Mouse (Mus musculus) embryonic facial prominence, embryonic 10.5 days (tissue): Measurements from ENCODE around the gene Kcnmb4. TPM values are rescaled to one million over a fixed set of nuclear protein-coding genes. Genes with fewer than 3 reads are reported as not detected.
A peak's percentile ranks its signal among the peaks of the same experiment; 100 is the strongest.

Source experiments
- DNase-seq: peaks from one replicate; pipeline ENCODE4 v3.0.0-alpha.2; 2017; ENCODE audit warnings: low spot score
- H3K27ac ChIP-seq: fragments of 300-500 bp; sonication (generic); replicated peaks from 2 replicates; pipeline ENCODE4 v1.5.1; 2016; ENCODE audit warnings: mild to moderate bottlenecking
- H3K27me3 ChIP-seq: fragments of 300-500 bp; sonication (generic); replicated peaks from 2 replicates; pipeline ENCODE4 v1.6.1; 2016; ENCODE audit warnings: low read depth, mild to moderate bottlenecking; ENCODE audit not compliant: poor library complexity, severe bottlenecking
- H3K36me3 ChIP-seq: fragments of 300-500 bp; sonication (generic); replicated peaks from 2 replicates; pipeline ENCODE4 v1.6.1; 2016; ENCODE audit warnings: mild to moderate bottlenecking, moderate library complexity
- H3K4me1 ChIP-seq: fragments of 300-500 bp; sonication (generic); 2 replicates; pipeline ENCODE4 v1.6.1; 2016
- H3K4me3 ChIP-seq: fragments of 300-500 bp; sonication (generic); 2 replicates; pipeline ENCODE4 v1.5.1; 2016; ENCODE audit warnings: mild to moderate bottlenecking, moderate library complexity
- H3K9me3 ChIP-seq: fragments of 300-500 bp; sonication (generic); 2 replicates; pipeline ENCODE4 v1.6.1; 2016; ENCODE audit warnings: mild to moderate bottlenecking
- WGBS: fragments of 180-500 bp; shearing (Covaris S2); methylation state at CpG from one replicate; pipeline ENCODE4 v1.1.7; 2016; 5-methylcytosine and 5-hydroxymethylcytosine counted together
- polyA plus RNA-seq: library from polyadenylated mRNA; unstranded; fragments of >200 nt; fragmentation: Nextera tagmentation; extraction: Ambion mirVana; gene quantifications from 2 replicates; pipeline ENCODE4 v1.2.1, GENCODE M21; 2016

Kcnmb4 gene
- polyA plus RNA-seq, 1 experiment from 2014 or later = 10.6 TPM

GRCm38 (mm10) chr10:116447176-116447575, 26.5 kb downstream of the Kcnmb4 start:
- H3K4me3 ChIP-seq = no peak overlapping the region
- 77% methylated on average over 9 of the region's 9 CpGs for WGBS
- peak; percentile 11 for DNase-seq

DNA sequence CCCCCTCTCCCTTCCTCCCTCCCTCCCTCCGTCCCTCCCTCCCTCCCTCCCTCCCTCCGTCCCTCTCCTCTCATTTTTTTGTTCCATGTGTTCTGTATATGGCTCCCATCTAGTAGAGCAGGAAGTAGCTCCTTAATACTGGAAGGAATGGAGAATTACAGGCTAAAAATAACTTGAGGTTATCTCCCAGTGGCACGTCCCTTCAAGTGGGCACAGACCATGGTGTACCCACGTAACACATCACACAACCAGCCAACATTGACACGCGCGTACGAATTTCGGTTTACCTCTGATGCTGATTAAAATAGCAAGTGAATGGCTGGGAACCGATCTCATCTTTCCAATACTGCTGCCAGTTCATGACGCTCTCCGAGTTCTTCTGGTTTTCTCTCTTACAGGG, 27.6 kb downstream of the Kcnmb4 start:
- WGBS = 95% methylated on average over 11 of the region's 12 CpGs
- DNase-seq = no peak
- no peak overlapping the region for H3K4me3 ChIP-seq
- H3K27ac ChIP-seq = no peak overlapping the region
- H3K36me3 ChIP-seq = peaks cover 13% of the 10 kb centered on the region
- no peaks in the 10 kb centered on the region for H3K9me3 ChIP-seq
- H3K27me3 ChIP-seq = no peaks in the 10 kb centered on the region
- H3K4me1 ChIP-seq = 0 out of 2 replicates have a peak, but pooled peaks cover 3% of the 10 kb centered on the region

More at GRCm38 (mm10) chr10:116447176-116447575, 26.5 kb downstream of the Kcnmb4 start:
- Histone ChIP-seq H3K36me3 (peaks cover 13% of the 10 kb centered on the region), H3K4me1 (0 out of 2 replicates have a peak, but pooled peaks cover 3% of the 10 kb centered on the region), H3K9me3 (no peaks in the 10 kb centered on the region), H3K27ac (no peak overlapping the region), H3K27me3 (no peaks in the 10 kb centered on the region)

- Histone ChIP-seq H3K4me1 (no peaks in the 10 kb centered on the region), H3K27me3 (no peaks in the 10 kb centered on the region), H3K4me3 (no peak overlapping the region), H3K36me3 (peaks cover 13% of the 10 kb centered on the region), H3K9me3 (no peaks in the 10 kb centered on the region), H3K27ac (no peak overlapping the region)
- no peak for DNase-seq
- 94% methylated on average over 8 of the region's 8 CpGs for WGBS
Measured at GRCm38 (mm10) chr10:116444826-116445225, 28.9 kb downstream of the Kcnmb4 start.

GRCm38 (mm10) chr10:116444371-116444770, 29.3 kb downstream of the Kcnmb4 start:
- H3K4me1 ChIP-seq = no peaks in the 10 kb centered on the region
- peaks cover 14% of the 10 kb centered on the region for H3K36me3 ChIP-seq
- no peaks in the 10 kb centered on the region for H3K27me3 ChIP-seq
- DNase-seq = no peak
- peaks cover under 1% of the 10 kb centered on the region; the same call in 1 of the 2 replicates for H3K9me3 ChIP-seq
- no peak overlapping the region for H3K27ac ChIP-seq
- WGBS = 94% methylated on average over 10 of the region's 10 CpGs
- H3K4me3 ChIP-seq = no peak overlapping the region

GRCm38 (mm10) chr10:116440946-116441345, 32.7 kb downstream of the Kcnmb4 start:
- no peak for DNase-seq
- Histone ChIP-seq H3K36me3 (peaks cover 26% of the 10 kb centered on the region), H3K9me3 (peaks cover 11% of the 10 kb centered on the region), H3K27ac (no peak overlapping the region), H3K4me3 (no peak overlapping the region), H3K27me3 (no peaks in the 10 kb centered on the region), H3K4me1 (no peaks in the 10 kb centered on the region)
- WGBS = 94% methylated on average over 7 of the region's 7 CpGs

DNA sequence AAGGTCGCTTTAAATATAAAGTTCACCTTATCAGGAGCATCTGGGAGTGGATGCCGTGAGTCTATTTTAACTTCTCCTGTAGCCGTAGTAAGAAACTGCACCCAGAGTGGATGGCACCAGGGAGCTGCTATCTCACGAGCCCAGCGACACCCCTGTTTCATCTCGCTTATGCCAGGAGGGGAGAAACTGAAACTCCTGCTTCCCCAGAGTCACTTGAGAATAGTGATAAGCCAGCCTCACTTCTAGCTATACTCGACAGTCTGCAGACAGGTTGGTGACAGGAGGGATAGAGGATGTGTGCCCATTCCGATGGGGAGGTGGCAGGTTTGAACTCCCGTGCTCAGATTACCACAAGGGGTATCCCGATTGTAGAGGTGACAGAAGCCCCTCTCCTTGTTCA, 33.6 kb downstream of the Kcnmb4 start:
- H3K36me3 ChIP-seq = peaks cover 25% of the 10 kb centered on the region
- H3K4me1 ChIP-seq = no peaks in the 10 kb centered on the region
- H3K27me3 ChIP-seq = no peaks in the 10 kb centered on the region
- no peak for DNase-seq
- peaks cover 11% of the 10 kb centered on the region for H3K9me3 ChIP-seq
- no peak overlapping the region for H3K4me3 ChIP-seq
- no peak overlapping the region for H3K27ac ChIP-seq
- 90% methylated on average over 10 of the region's 10 CpGs for WGBS

DNA sequence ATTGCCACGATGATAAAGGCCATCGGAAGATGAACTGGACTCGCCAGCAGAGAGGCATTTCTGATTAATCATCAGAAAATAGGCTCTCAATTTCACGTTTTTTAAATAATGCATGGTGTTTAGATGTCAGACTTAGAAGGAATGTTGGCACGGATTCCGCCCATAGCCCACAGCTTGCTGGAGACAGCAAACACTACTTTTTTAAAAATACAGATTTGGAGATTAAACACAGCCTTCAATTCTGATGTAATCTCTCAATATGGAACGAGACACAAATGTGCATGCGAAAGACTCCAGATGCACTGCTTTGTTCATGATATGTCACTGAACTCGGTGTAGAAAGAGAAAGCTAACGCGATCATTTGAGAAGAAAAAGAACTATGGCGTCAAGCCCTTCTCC, 38.2 kb downstream of the Kcnmb4 start:
- Histone ChIP-seq H3K27me3 (no peaks in the 10 kb centered on the region), H3K4me1 (no peaks in the 10 kb centered on the region), H3K36me3 (peaks cover 13% of the 10 kb centered on the region), H3K27ac (no peak overlapping the region), H3K4me3 (no peak overlapping the region), H3K9me3 (peaks cover 11% of the 10 kb centered on the region)
- WGBS = 92% methylated on average over 12 of the region's 12 CpGs
- no peak for DNase-seq

DNA sequence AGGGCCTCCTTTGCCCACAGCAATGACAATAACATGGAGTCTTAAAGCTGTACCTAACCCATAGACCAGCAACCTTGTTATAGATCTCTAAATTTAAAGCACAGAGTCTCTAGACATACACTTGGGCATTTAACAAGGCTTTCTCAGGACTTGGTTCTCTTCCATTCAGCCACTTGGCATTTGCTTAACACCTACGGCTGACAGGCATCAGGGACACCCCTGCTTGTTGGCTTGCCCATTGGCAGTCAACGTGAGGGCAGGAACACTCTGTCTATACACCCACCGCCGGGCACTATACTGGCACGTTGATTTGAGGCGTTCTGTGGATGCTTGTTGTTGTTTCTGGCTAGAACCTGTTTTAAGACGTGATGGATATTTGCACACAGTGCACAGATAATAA, 41.3 kb downstream of the Kcnmb4 start:
- no peak overlapping the region for H3K4me3 ChIP-seq
- H3K9me3 ChIP-seq = no peaks in the 10 kb centered on the region; the same call in 1 of the 2 replicates
- no peaks in the 10 kb centered on the region for H3K4me1 ChIP-seq
- no peaks in the 10 kb centered on the region for H3K27me3 ChIP-seq
- H3K27ac ChIP-seq = no peak overlapping the region
- 88% methylated on average over 7 of the region's 7 CpGs for WGBS
- peaks cover 6% of the 10 kb centered on the region for H3K36me3 ChIP-seq
- DNase-seq = no peak

DNA sequence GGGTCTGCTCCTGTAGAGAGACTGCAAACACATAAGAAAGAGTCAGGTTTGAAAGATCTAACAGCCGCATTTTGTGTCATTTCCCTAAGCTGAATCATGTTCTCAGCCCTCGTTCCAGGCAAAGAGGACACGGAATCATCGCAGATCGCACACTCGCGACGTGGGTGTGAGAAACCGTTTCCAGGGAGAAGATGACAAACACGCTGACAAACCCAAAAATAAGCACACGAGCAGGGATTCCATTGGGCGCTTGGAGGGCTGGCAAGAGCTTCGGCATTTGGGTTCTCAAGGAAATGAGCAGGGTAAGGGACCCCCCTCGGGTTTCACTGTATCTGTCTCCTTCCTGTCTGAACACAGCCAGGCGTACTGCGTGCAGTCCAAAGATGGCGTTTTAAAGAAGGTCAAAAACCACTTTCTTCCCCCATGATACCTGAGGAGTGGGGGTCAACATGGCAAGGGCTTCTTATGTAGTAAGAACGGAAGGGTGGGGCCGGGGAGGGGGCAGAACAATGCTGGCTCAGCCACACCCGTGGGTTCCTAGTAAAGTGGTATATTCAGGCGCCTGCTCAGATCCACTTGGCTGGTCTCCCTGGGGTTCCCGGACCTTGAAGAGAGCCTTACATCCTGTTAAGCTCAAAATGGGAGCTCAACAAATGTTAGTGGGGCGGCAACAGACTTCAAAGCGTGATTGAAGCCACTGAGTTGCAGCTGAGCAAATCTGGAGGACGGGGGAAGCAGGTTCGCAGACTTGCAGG, 45.5 kb downstream of the Kcnmb4 start:
- Histone ChIP-seq H3K27me3 (no peaks in the 10 kb centered on the region), H3K27ac (no peak overlapping the region), H3K4me1 (no peaks in the 10 kb centered on the region), H3K36me3 (peaks cover 10% of the 10 kb centered on the region), H3K4me3 (no peak overlapping the region), H3K9me3 (no peaks in the 10 kb centered on the region; the same call in 1 of the 2 replicates)
- DNase-seq = no peak
- 93% methylated on average over 26 of the region's 26 CpGs for WGBS

DNA sequence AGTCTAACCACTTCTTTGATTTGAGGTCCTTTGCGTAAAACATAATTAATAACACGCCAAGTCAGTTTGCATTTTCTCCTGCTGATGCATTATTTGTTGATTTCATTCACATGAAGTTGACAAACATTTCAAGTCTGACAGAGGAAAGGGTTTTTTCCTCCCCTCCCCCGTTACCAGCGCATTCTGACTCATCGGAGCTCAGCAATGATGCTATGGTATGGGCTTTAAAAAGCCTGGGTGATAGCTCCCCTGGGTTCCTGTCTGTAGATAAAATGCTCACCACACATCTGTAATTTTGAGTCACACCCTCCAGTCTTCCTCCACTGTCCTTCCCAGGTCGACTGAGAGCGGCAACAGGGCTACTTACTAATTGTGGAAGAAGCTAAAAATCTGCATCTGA, 47.5 kb downstream of the Kcnmb4 start:
- Histone ChIP-seq H3K27ac (no peak overlapping the region), H3K4me1 (no peaks in the 10 kb centered on the region)
- 87% methylated on average over 7 of the region's 7 CpGs for WGBS

GRCm38 (mm10) chr10:116424921-116425320, 48.8 kb downstream of the Kcnmb4 start:
- DNase-seq = no peak
- no peaks in the 10 kb centered on the region; the same call in 1 of the 2 replicates for H3K9me3 ChIP-seq
- H3K36me3 ChIP-seq = peaks cover 10% of the 10 kb centered on the region
- 87% methylated on average over 6 of the region's 6 CpGs for WGBS
- no peak overlapping the region for H3K4me3 ChIP-seq
- no peaks in the 10 kb centered on the region for H3K27me3 ChIP-seq
- H3K4me1 ChIP-seq = no peaks in the 10 kb centered on the region
- H3K27ac ChIP-seq = no peak overlapping the region

More for the DNA sequence above, 47.5 kb downstream of the Kcnmb4 start:
- no peak for DNase-seq
- Histone ChIP-seq H3K9me3 (no peaks in the 10 kb centered on the region; the same call in 1 of the 2 replicates), H3K36me3 (peaks cover 10% of the 10 kb centered on the region), H3K4me3 (no peak overlapping the region), H3K27me3 (no peaks in the 10 kb centered on the region)

DNA sequence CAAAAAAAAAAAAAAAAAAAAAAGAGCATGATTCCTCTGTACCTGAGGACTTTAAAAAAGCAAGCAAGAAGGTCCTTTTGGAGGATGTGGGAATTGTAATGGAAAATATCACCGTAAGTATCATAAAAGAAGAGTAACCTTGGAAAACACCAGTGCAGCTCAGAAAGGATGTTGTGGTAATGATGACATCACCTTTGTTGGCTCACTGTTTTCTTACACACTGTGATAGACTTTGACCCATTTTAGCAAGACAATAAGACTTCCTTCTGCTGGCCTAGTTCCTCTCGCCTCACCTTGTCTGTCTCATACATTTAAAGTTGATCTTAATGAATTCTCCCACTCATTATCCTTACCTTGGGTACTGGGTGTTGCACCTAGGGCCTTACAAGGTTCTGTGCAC, 51.1 kb downstream of the Kcnmb4 start:
- no peak overlapping the region for H3K27ac ChIP-seq
- no peak for DNase-seq
- WGBS = 90% methylated on average over 2 of the region's 2 CpGs
- H3K4me3 ChIP-seq = no peak overlapping the region
- no peaks in the 10 kb centered on the region for H3K4me1 ChIP-seq
- H3K36me3 ChIP-seq = peaks cover 4% of the 10 kb centered on the region; the same call in 1 of the 2 replicates
- no peaks in the 10 kb centered on the region for H3K9me3 ChIP-seq
- H3K27me3 ChIP-seq = no peaks in the 10 kb centered on the region

- WGBS = 89% methylated on average over 6 of the region's 6 CpGs
- no peak for DNase-seq
- H3K4me3 ChIP-seq = no peak overlapping the region
- no peaks in the 10 kb centered on the region for H3K27me3 ChIP-seq
- no peaks in the 10 kb centered on the region for H3K9me3 ChIP-seq
- H3K36me3 ChIP-seq = peaks cover 2% of the 10 kb centered on the region; the same call in 1 of the 2 replicates
- H3K27ac ChIP-seq = no peak overlapping the region
- H3K4me1 ChIP-seq = no peaks in the 10 kb centered on the region
Measured at GRCm38 (mm10) chr10:116420976-116421375, 52.7 kb downstream of the Kcnmb4 start.
